Comparison of ENCODE assay signal across 8 mouse cellular contexts in the genomic region with DNA sequence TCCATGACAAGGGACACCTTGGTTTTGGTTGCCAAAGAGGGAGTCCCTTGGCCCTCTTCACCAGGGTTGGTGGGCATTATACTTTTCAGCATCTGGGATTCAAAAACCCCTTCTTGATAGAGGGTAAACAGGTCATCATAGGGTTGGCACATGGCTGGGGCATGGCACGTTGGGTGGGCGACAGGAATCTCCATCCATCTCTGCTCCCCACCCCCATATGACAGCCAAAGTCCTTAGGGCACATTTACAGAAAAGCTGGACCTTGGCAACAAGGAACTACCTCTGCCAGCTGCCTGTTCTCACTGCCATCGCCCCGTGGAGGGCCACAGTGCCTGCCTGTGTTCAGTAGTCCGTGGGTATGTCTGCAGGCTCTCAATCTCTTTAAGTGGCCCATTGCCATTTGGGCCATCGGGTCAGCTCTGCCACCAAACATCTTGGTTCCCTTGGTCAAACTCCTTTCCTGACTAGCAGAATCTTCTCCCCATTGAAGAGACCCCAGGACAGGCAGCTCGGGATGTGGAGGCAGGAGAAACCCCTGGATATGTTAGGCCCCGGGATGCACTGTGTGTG. TPM values are rescaled to one million over a fixed set of nuclear protein-coding genes. Genes with fewer than 3 reads are reported as not detected.
DNase-seq lines count a peak whose midpoint lies in the region; ATAC-seq and TF ChIP-seq lines count a peak whose summit lies in the region.

No protein-coding gene starts in this region.

- no peaks in the 10 kb centered on the region for H3K9me3 ChIP-seq in CH12.LX (replicated peaks; ENCODE audit: low read length)
- H3K9me3 ChIP-seq in hindbrain, embryonic 10.5 days, result no peaks in the 10 kb centered on the region
- no peaks in the 10 kb centered on the region for H3K9me3 ChIP-seq in liver, embryonic 15.5 days (replicated peaks)

- TF ChIP-seq CTCF in CH12.LX (conservative IDR thresholded peaks at IDR 0.05 in 1 of 2, IDR thresholded peaks at IDR 0.05 in 1 of 2; ENCODE audit: low read depth in 2 of 2, low read length in 2 of 2), result no peak

- dilution Hi-C loops in CH12.LX (cut with MboI; ENCODE audit: extremely low pct_ligation_motif_present, extremely low pct_unique_long_range_greater_than_20kb, low sequenced_read_pairs), result no loop called here

- ATAC-seq in liver, embryonic 15.5 days (ENCODE audit: insufficient read depth), result no peak
- ATAC-seq in megakaryocyte-erythroid progenitor cell, adult 5-6 weeks (replicated peaks; ENCODE audit: low FRiP score, low TSS enrichment, poor library complexity, severe bottlenecking), result no peak

- H3K27me3 ChIP-seq in CH12.LX (replicated peaks), result peaks cover 41% of the 10 kb centered on the region
- H3K27me3 ChIP-seq in hindbrain, embryonic 10.5 days (ENCODE audit: insufficient read depth, poor library complexity, severe bottlenecking), result peaks cover 67% of the 10 kb centered on the region
- H3K27me3 ChIP-seq in liver, embryonic 15.5 days, result peaks cover 62% of the 10 kb centered on the region

- in situ Hi-C loops in CH12.LX (cut with MboI; ENCODE audit: low pct_ligation_motif_present, low pct_unique_long_range_greater_than_20kb, low sequenced_read_pairs), result no loop called here

- H3K36me3 ChIP-seq in CH12.LX (replicated peaks in 1 of 2; ENCODE audit: control insufficient read depth in 1 of 2, insufficient read depth in 1 of 2, low read length in 1 of 2), result peaks cover 0 to under 1% of the 10 kb centered on the region in 2 experiments
- no peaks in the 10 kb centered on the region for H3K36me3 ChIP-seq in hindbrain, embryonic 10.5 days
- H3K36me3 ChIP-seq in liver, embryonic 15.5 days (replicated peaks), result no peaks in the 10 kb centered on the region

- no peak overlapping the region for H3K27ac ChIP-seq in CH12.LX (ENCODE audit: insufficient read depth, low read depth)
- H3K27ac ChIP-seq in hindbrain, embryonic 10.5 days, result peak overlapping the region; percentile 83
- H3K27ac ChIP-seq in liver, embryonic 15.5 days (replicated peaks), result no peak overlapping the region

- 39% methylated on average over 8 of the region's 8 CpGs for WGBS in hindbrain, embryonic 10.5 days
- 46% methylated on average over 8 of the region's 8 CpGs for WGBS in liver, embryonic 15.5 days (ENCODE audit: insufficient replicate concordance)

- peak overlapping the region; percentile 79; the same call in 1 of the 2 replicates for H3K4me2 ChIP-seq in CH12.LX (ENCODE audit: insufficient read depth, low read depth, poor library complexity, severe bottlenecking)
- H3K4me2 ChIP-seq in liver, embryonic 15.5 days, result peak overlapping the region; percentile 96

- no peak for TF ChIP-seq EP300 in CH12.LX (IDR thresholded peaks at IDR 0.05; ENCODE audit: low read length)

- no peak for TF ChIP-seq POLR2A in CH12.LX (IDR thresholded peaks at IDR 0.05; ENCODE audit: low read depth, low read length)

- peaks cover 28 to 68% of the 10 kb centered on the region in 2 experiments for H3K4me1 ChIP-seq in CH12.LX (ENCODE audit: control insufficient read depth in 1 of 2, insufficient read depth in 2 of 2)
- H3K4me1 ChIP-seq in hindbrain, embryonic 10.5 days (replicated peaks), result peaks cover 64% of the 10 kb centered on the region
- peaks cover 35% of the 10 kb centered on the region for H3K4me1 ChIP-seq in liver, embryonic 15.5 days (replicated peaks)

- H3K4me3 ChIP-seq in CH12.LX (replicated peaks in 1 of 3; ENCODE audit: low read depth in 2 of 3, low read length in 2 of 3, poor library complexity in 1 of 3), result no peak overlapping the region
- H3K4me3 ChIP-seq in hindbrain, embryonic 10.5 days, result peak overlapping the region; percentile 69
- peak overlapping the region; percentile 59; the same call in 1 of the 2 replicates for H3K4me3 ChIP-seq in liver, embryonic 15.5 days (replicated peaks)

- TF ChIP-seq RAD21 in CH12.LX (IDR thresholded peaks at IDR 0.05; ENCODE audit: low read depth, low read length), result no peak

- no peak overlapping the region for H3K9ac ChIP-seq in CH12.LX (ENCODE audit: insufficient read depth, low read depth)
- H3K9ac ChIP-seq in liver, embryonic 15.5 days, result no peak overlapping the region

- DNase-seq in cerebellum, adult 8-10 months, result peak; percentile 37
- no peak for DNase-seq in cerebellum, adult 18-20 months
- no peak for DNase-seq in CH12.LX (ENCODE audit: extremely low read depth)
- DNase-seq in hindbrain, embryonic 10.5 days (ENCODE audit: low spot score), result no peak
- DNase-seq in retina, postnatal 1 day, result no peak
- no peak for DNase-seq in right cerebral cortex, postnatal 36 days (ENCODE audit: low spot score in 2 of 2)

- no peaks in the 10 kb centered on the region for H3K79me2 ChIP-seq in CH12.LX (replicated peaks; ENCODE audit: control insufficient read depth, extremely low read depth, insufficient read depth, poor library complexity, severe bottlenecking)

TF ChIP-seq in CH12.LX, 34 proteins besides CTCF, POLR2A, EP300 and RAD21:
- no peak for TF ChIP-seq GABPA (IDR thresholded peaks at IDR 0.05; ENCODE audit: insufficient replicate concordance, low read depth, low read length)
- no peak for TF ChIP-seq ETS1 (conservative IDR thresholded peaks at IDR 0.05; ENCODE audit: low read depth, low read length)
- no peak for TF ChIP-seq SMC3 (IDR thresholded peaks at IDR 0.05; ENCODE audit: low read depth, low read length)
- no peak for TF ChIP-seq MYC (IDR thresholded peaks at IDR 0.05; ENCODE audit: low read depth, low read length)
- no peak for TF ChIP-seq CHD1 (IDR thresholded peaks at IDR 0.05; ENCODE audit: low read depth, low read length)
- TF ChIP-seq IRF4 (IDR thresholded peaks at IDR 0.05; ENCODE audit: low read depth, low read length), result no peak
- TF ChIP-seq MAFK (IDR thresholded peaks at IDR 0.05; ENCODE audit: insufficient replicate concordance, low read length), result no peak
- TF ChIP-seq USF1 (IDR thresholded peaks at IDR 0.05; ENCODE audit: low read depth, low read length), result no peak
- no peak for TF ChIP-seq TCF12 (IDR thresholded peaks at IDR 0.05; ENCODE audit: low read depth, low read length)
- TF ChIP-seq RCOR1 (conservative IDR thresholded peaks at IDR 0.05; ENCODE audit: low read depth, low read length), result no peak
- TF ChIP-seq MAZ (IDR thresholded peaks at IDR 0.05; ENCODE audit: low read depth, low read length), result no peak
- no peak for TF ChIP-seq SIN3A (IDR thresholded peaks at IDR 0.05; ENCODE audit: low read length)
- TF ChIP-seq KAT2A (IDR thresholded peaks at IDR 0.05; ENCODE audit: insufficient replicate concordance, low read length), result no peak

RNA-seq across cellular contexts. Expression of gene Arhgap23, which starts 11.6 kb away (rescaled TPM):
- total RNA-seq in CH12.LX (2012; rRNA removed) (2.1 and 4.2 TPM in 2 replicates), CH12.LX (2014; rRNA removed) (0.89 and 1.2 TPM in 2 replicates)
- 4.9 and 5.6 TPM in 2 replicates for polyA plus RNA-seq in CH12.LX (2012; ENCODE audit: insufficient read length, low read depth)
- polyA plus RNA-seq in hindbrain, embryonic 10.5 days (2016; fragmentation: Nextera tagmentation; extraction: Ambion mirVana), result 2.7 and 4.0 TPM in 2 replicates
- 6.6 and 9.4 TPM in 2 replicates for polyA plus RNA-seq in liver, embryonic 15.5 days (2015; fragmentation: Nextera tagmentation; extraction: Ambion mirVana)
- total RNA-seq in megakaryocyte-erythroid progenitor cell, adult 5-6 weeks (2014; fragmentation: Nextera tagmentation), result 18.4 and 22.3 TPM in 2 replicates
- total RNA-seq in megakaryocyte-erythroid progenitor cell, adult 5-6 weeks (2017), result 3.9 and 14.5 TPM in 2 replicates

RNA-seq across cellular contexts. Expression of gene Socs7, which starts 41.3 kb away (rescaled TPM):
- total RNA-seq in CH12.LX (2012; rRNA removed) (17.0 and 17.4 TPM in 2 replicates), CH12.LX (2014; rRNA removed) (10.2 and 11.9 TPM in 2 replicates)
- polyA plus RNA-seq in CH12.LX (2012; ENCODE audit: insufficient read length, low read depth), result 14.2 and 15.1 TPM in 2 replicates
- 3.9 and 4.6 TPM in 2 replicates for polyA plus RNA-seq in hindbrain, embryonic 10.5 days (2016; fragmentation: Nextera tagmentation; extraction: Ambion mirVana)
- 1.1 and 1.3 TPM in 2 replicates for polyA plus RNA-seq in liver, embryonic 15.5 days (2015; fragmentation: Nextera tagmentation; extraction: Ambion mirVana)
- total RNA-seq in megakaryocyte-erythroid progenitor cell, adult 5-6 weeks (2014; fragmentation: Nextera tagmentation), result 6.0 and 15.8 TPM in 2 replicates
- 9.0 and 11.8 TPM in 2 replicates for total RNA-seq in megakaryocyte-erythroid progenitor cell, adult 5-6 weeks (2017)

RNA-seq across cellular contexts. Expression of gene Gpr179, which starts 51.8 kb away (rescaled TPM):
- total RNA-seq in CH12.LX (2012; rRNA removed) (0.04 and 0.08 TPM in 2 replicates), CH12.LX (2014; rRNA removed) (not detected in 2 replicates)
- 0.03 and 0.05 TPM in 2 replicates for polyA plus RNA-seq in CH12.LX (2012; ENCODE audit: insufficient read length, low read depth)
- polyA plus RNA-seq in hindbrain, embryonic 10.5 days (2016; fragmentation: Nextera tagmentation; extraction: Ambion mirVana), result 0.07 and 0.09 TPM in 2 replicates
- 0.01 TPM in 1 of 2 replicates, not detected in the other for polyA plus RNA-seq in liver, embryonic 15.5 days (2015; fragmentation: Nextera tagmentation; extraction: Ambion mirVana)
- 0.05 TPM in 1 of 2 replicates, not detected in the other for total RNA-seq in megakaryocyte-erythroid progenitor cell, adult 5-6 weeks (2014; fragmentation: Nextera tagmentation)
- total RNA-seq in megakaryocyte-erythroid progenitor cell, adult 5-6 weeks (2017), result not detected in 2 replicates

Comparison
In these comparisons a context has a peak if more than half of its experiments do, and no peak if none do; other contexts are left out.
1. H3K4me3 ChIP-seq: peak in hindbrain, embryonic 10.5 days (single experiment) and liver, embryonic 15.5 days (single experiment); none in CH12.LX (0 of 3).